Mouse (Mus musculus) CH12.LX (cell line): ENCODE measurements at regions not wholly inside any gene's neighbourhood (a gene's known extent, or its start where the extent isn't known, plus 50 kb on each side); places are given as distances from the start of the nearest gene placed in this dataset.

Source experiments
- DNase-seq: peaks from one replicate; pipeline ENCODE4 v3.0.0-alpha.2; 2013; ENCODE audit errors: extremely low read depth
- H3K27ac ChIP-seq: 2 replicates; pipeline ENCODE4 v1.5.1; 2012; ENCODE audit warnings: low read depth, mild to moderate bottlenecking, control low read depth, moderate library complexity; ENCODE audit not compliant: insufficient read depth
- H3K27me3 ChIP-seq: replicated peaks from 2 replicates; pipeline ENCODE3; 2012; ENCODE audit warnings: inconsistent platforms
- H3K36me3 ChIP-seq, 2 experiments: replicated peaks in 1 of 2; 2 replicates each; pipeline versions ENCODE3 to v1.6.1; 2012; ENCODE audit warnings: inconsistent platforms in 1 of 2, low read length in 1 of 2, mild to moderate bottlenecking in 1 of 2, mixed read lengths in 1 of 2, moderate library complexity in 1 of 2; ENCODE audit not compliant: control insufficient read depth in 1 of 2, insufficient read depth in 1 of 2
- H3K4me1 ChIP-seq, 2 experiments: 2 replicates each; pipeline ENCODE4 v1.6.1; 2012; ENCODE audit warnings: inconsistent platforms in 1 of 2, moderate library complexity in 1 of 2; ENCODE audit not compliant: insufficient read depth in 2 of 2, control insufficient read depth in 1 of 2
- H3K4me2 ChIP-seq: 2 replicates; pipeline ENCODE4 v1.6.1; 2012; ENCODE audit warnings: low read depth, mild to moderate bottlenecking, control low read depth; ENCODE audit not compliant: poor library complexity, insufficient read depth, severe bottlenecking
- H3K4me3 ChIP-seq, 3 experiments: fragments of 150-350 bp in 1 of 3; sonication (generic) in 1 of 3; replicated peaks in 1 of 3; 2 replicates each; pipeline versions ENCODE3 to v1.5.1; 2011 to 2012; ENCODE audit warnings: low read depth in 2 of 3, low read length in 2 of 3, mild to moderate bottlenecking in 2 of 3, moderate library complexity in 2 of 3, control low read depth in 1 of 3, improper control_type of control experiment in 1 of 3, inconsistent platforms in 1 of 3, mixed read lengths in 1 of 3; ENCODE audit not compliant: poor library complexity in 1 of 3
- H3K79me2 ChIP-seq: replicated peaks from 2 replicates; pipeline ENCODE4 v1.6.1; 2012; ENCODE audit warnings: mild to moderate bottlenecking, moderate library complexity; ENCODE audit not compliant: control insufficient read depth, poor library complexity, insufficient read depth, severe bottlenecking; ENCODE audit errors: extremely low read depth
- H3K9ac ChIP-seq: 2 replicates; pipeline ENCODE4 v1.6.1; 2012; ENCODE audit warnings: low read depth, mild to moderate bottlenecking, control low read depth, moderate library complexity; ENCODE audit not compliant: insufficient read depth
- H3K9me3 ChIP-seq: replicated peaks from 2 replicates; pipeline ENCODE3; 2012; ENCODE audit warnings: low read length, inconsistent platforms, mixed read lengths
- CHD2 ChIP-seq: IDR thresholded peaks from 2 replicates; pipeline ENCODE4 v1.6.1; 2011; ENCODE audit warnings: low read length, improper control_type of control experiment
- CTCF ChIP-seq, 2 experiments: IDR thresholded peaks in 1 of 2; conservative IDR thresholded peaks in 1 of 2; 2 replicates each; pipeline ENCODE4 v1.5.1; 2011 to 2012; ENCODE audit warnings: low read depth in 2 of 2, low read length in 2 of 2, improper control_type of control experiment in 1 of 2, inconsistent platforms in 1 of 2, mild to moderate bottlenecking in 1 of 2, moderate library complexity in 1 of 2
- E2F4 ChIP-seq: IDR thresholded peaks from 2 replicates; pipeline ENCODE4 v1.6.1; 2011; ENCODE audit warnings: low read depth, low read length, improper control_type of control experiment; ENCODE audit not compliant: insufficient replicate concordance
- ELF1 ChIP-seq: IDR thresholded peaks from 2 replicates; pipeline ENCODE4 v1.6.1; 2014; ENCODE audit warnings: low read depth, mild to moderate bottlenecking, inconsistent platforms, low read length, improper control_type of control experiment
- GABPA ChIP-seq: IDR thresholded peaks from 2 replicates; pipeline ENCODE4 v1.6.1; 2012; ENCODE audit warnings: low read depth, low read length, improper control_type of control experiment, inconsistent platforms; ENCODE audit not compliant: insufficient replicate concordance
- HCFC1 ChIP-seq: IDR thresholded peaks from 2 replicates; pipeline ENCODE4 v1.6.1; 2012; ENCODE audit warnings: low read depth, mild to moderate bottlenecking, inconsistent platforms, low read length, improper control_type of control experiment
- IRF4 ChIP-seq: IDR thresholded peaks from 2 replicates; pipeline ENCODE4 v1.6.1; 2014; ENCODE audit warnings: low read depth, mild to moderate bottlenecking, inconsistent platforms, low read length, improper control_type of control experiment
- JUN ChIP-seq: IDR thresholded peaks from 2 replicates; pipeline ENCODE4 v1.6.1; 2011; ENCODE audit warnings: low read depth, mild to moderate bottlenecking, low read length, improper control_type of control experiment, moderate library complexity; ENCODE audit not compliant: insufficient read depth
- MAFK ChIP-seq: IDR thresholded peaks from 2 replicates; pipeline ENCODE4 v1.6.1; 2011; ENCODE audit warnings: low read length, improper control_type of control experiment; ENCODE audit not compliant: insufficient replicate concordance
- MXI1 ChIP-seq: IDR thresholded peaks from 2 replicates; pipeline ENCODE4 v1.6.1; 2011; ENCODE audit warnings: mild to moderate bottlenecking, low read depth, low read length, improper control_type of control experiment
- MYC ChIP-seq: IDR thresholded peaks from 2 replicates; pipeline ENCODE4 v1.6.1; 2011; ENCODE audit warnings: low read depth, mild to moderate bottlenecking, improper control_type of control experiment, low read length
- POLR2A ChIP-seq: IDR thresholded peaks from 2 replicates; pipeline ENCODE4 v1.6.1; 2011; ENCODE audit warnings: low read depth, mild to moderate bottlenecking, improper control_type of control experiment, low read length
- SIN3A ChIP-seq: IDR thresholded peaks from 2 replicates; pipeline ENCODE4 v1.6.1; 2012; ENCODE audit warnings: low read length, improper control_type of control experiment, inconsistent platforms
- USF1 ChIP-seq: IDR thresholded peaks from 2 replicates; pipeline ENCODE4 v1.6.1; 2014; ENCODE audit warnings: low read depth, mild to moderate bottlenecking, inconsistent platforms, low read length, improper control_type of control experiment
- USF2 ChIP-seq: conservative IDR thresholded peaks from 2 replicates; pipeline ENCODE4 v1.6.1; 2011; ENCODE audit warnings: low read depth, low read length, improper control_type of control experiment
- ZNF384 ChIP-seq: IDR thresholded peaks from 2 replicates; pipeline ENCODE4 v1.6.1; 2012; ENCODE audit warnings: low read depth, low read length, improper control_type of control experiment, inconsistent platforms
- dilution Hi-C: fragments of 300-500 bp; cut with MboI; formaldehyde crosslinking; loops from 2 replicates; pipeline ENCODE4 v1.14.3; 2020; ENCODE audit warnings: low sequenced_read_pairs; ENCODE audit not compliant: extremely low pct_unique_long_range_greater_than_20kb, extremely low pct_ligation_motif_present
- in situ Hi-C: fragments of 300-500 bp; cut with MboI; formaldehyde crosslinking; loops from 3 replicates; pipeline ENCODE4 v1.14.3; 2019; ENCODE audit warnings: low sequenced_read_pairs, low pct_ligation_motif_present, low pct_unique_long_range_greater_than_20kb, mixed read lengths

DNA sequence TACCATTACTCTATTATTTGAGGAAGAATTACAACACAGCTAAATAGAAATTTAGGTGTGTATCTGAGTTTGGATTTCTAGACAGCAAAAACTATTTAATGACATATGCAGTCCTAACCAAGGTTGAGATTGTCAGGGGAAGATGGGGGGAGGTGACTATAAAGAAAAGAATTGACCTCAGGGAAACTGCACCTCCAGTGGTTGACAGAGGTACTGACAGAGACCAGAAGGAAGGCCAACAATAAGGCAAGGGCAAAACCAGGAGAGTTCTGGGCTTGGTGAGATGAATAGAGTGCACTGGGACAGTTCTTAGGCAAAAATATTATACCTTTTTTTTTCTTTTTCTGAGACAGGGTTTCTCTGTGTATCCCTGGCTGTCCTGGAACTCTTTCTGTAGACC, 280.2 kb upstream of the Camk1g start:
- Histone ChIP-seq H3K4me1 (no peaks in the 10 kb centered on the region), H3K4me3 (no peak overlapping the region), H3K79me2 (no peaks in the 10 kb centered on the region), H3K4me2 (no peak overlapping the region), H3K36me3 (no peaks in the 10 kb centered on the region), H3K9ac (no peak overlapping the region), H3K9me3 (no peaks in the 10 kb centered on the region), H3K27me3 (peaks cover 4% of the 10 kb centered on the region), H3K27ac (no peak overlapping the region)
- dilution Hi-C loops (no loop called here), in situ Hi-C loops (no loop called here)
- peak; percentile 12 for DNase-seq
- TF ChIP-seq E2F4 (no peak), CTCF (conservative IDR thresholded peaks at IDR 0.05 in 1 of 2, IDR thresholded peaks at IDR 0.05 in 1 of 2; ENCODE audit: low read depth in 2 of 2, low read length in 2 of 2) (peak in 1 of 2 experiments; percentile 49; a peak in 3 of 4 replicates)

- DNase-seq, result no peak
- Histone ChIP-seq H3K9me3 (no peaks in the 10 kb centered on the region), H3K36me3 (no peaks in the 10 kb centered on the region), H3K27me3 (peaks cover 4% of the 10 kb centered on the region), H3K27ac (no peak overlapping the region), H3K4me1 (no peaks in the 10 kb centered on the region), H3K79me2 (no peaks in the 10 kb centered on the region), H3K4me3 (no peak overlapping the region), H3K4me2 (no peak overlapping the region), H3K9ac (no peak overlapping the region)
- dilution Hi-C loops, result no loop called here
- TF ChIP-seq IRF4 (no peak), HCFC1 (no peak), GABPA (no peak), MYC (no peak), CTCF (conservative IDR thresholded peaks at IDR 0.05 in 1 of 2, IDR thresholded peaks at IDR 0.05 in 1 of 2; ENCODE audit: low read depth in 2 of 2, low read length in 2 of 2) (no peak), E2F4 (no peak), ELF1 (no peak), SIN3A (no peak), ZNF384 (no peak), MXI1 (no peak), USF2 (no peak), POLR2A (no peak), MAFK (no peak), CHD2 (no peak), JUN (no peak), USF1 (no peak)
- in situ Hi-C loops, result no loop called here
These were observed 279.3 kb upstream of the Camk1g start for GRCm38 (mm10) chr1:193649400-193649799.
